Mouse (Mus musculus) B cell, adult 2 months (primary cell): ENCODE data around the gene Arl3.

Source experiments
- DNase-seq, 2 experiments: peaks; one replicate each; pipeline ENCODE4 v3.0.0; 2022

The Arl3 gene

GRCm38 (mm10) chr19:46532031-46532688 lies 40.8 kb downstream of the Arl3 start:
- no peak for DNase-seq

- no peak for DNase-seq
Observed at GRCm38 (mm10) chr19:46531071-46532030, 41.6 kb downstream of the Arl3 start.

GRCm38 (mm10) chr19:46530449-46530990 lies 42.5 kb downstream of the Arl3 start:
- DNase-seq, result no peak

- DNase-seq, result no peak
Observed at GRCm38 (mm10) chr19:46529601-46530448, 43.2 kb downstream of the Arl3 start.

GRCm38 (mm10) chr19:46528529-46529213 lies 44.3 kb downstream of the Arl3 start:
- DNase-seq, result peak; percentile 80 to 83

GRCm38 (mm10) chr19:46527632-46528528 lies 45.1 kb downstream of the Arl3 start:
- DNase-seq, result no peak

GRCm38 (mm10) chr19:46525691-46526631 lies 47.0 kb downstream of the Arl3 start:
- no peak for DNase-seq

GRCm38 (mm10) chr19:46524601-46525321 lies 48.2 kb downstream of the Arl3 start:
- DNase-seq, result peak in 1 of 2 experiments; percentile 42

GRCm38 (mm10) chr19:46524152-46524544 lies 48.9 kb downstream of the Arl3 start:
- no peak for DNase-seq

- DNase-seq, result no peak
Observed at GRCm38 (mm10) chr19:46523480-46524151, 49.4 kb downstream of the Arl3 start.

- DNase-seq, result no peak
Observed at GRCm38 (mm10) chr19:46523131-46523479, 49.9 kb downstream of the Arl3 start.

- DNase-seq, result no peak
Observed at GRCm38 (mm10) chr19:46522433-46523044, 50.5 kb downstream of the Arl3 start.

- no peak for DNase-seq
Observed at GRCm38 (mm10) chr19:46521698-46522097, 51.3 kb downstream of the Arl3 start.

- DNase-seq, result no peak
Observed at GRCm38 (mm10) chr19:46518828-46519621, 54.0 kb downstream of the Arl3 start.

GRCm38 (mm10) chr19:46518352-46518787 lies 54.6 kb downstream of the Arl3 start:
- DNase-seq, result peak in 1 of 2 experiments; percentile 38

GRCm38 (mm10) chr19:46517529-46518351 lies 55.3 kb downstream of the Arl3 start:
- no peak for DNase-seq
